Mouse (Mus musculus) intestine, embryonic 14.5 days (tissue): ENCODE results near the gene Tenm3. TPM values are rescaled to one million over a fixed set of nuclear protein-coding genes. Genes with fewer than 3 reads are reported as not detected.

Source experiments
- ATAC-seq: fragments of 200-750 bp; cut with Nextera tagmentation; replicated peaks from 2 replicates; pipeline ENCODE4 v1.8.0; 2017; ENCODE audit warnings: low read depth, moderate number of reproducible peaks, moderate TSS enrichment, moderate library complexity; ENCODE audit not compliant: low FRiP score, low TSS enrichment
- DNase-seq: peaks from one replicate; pipeline ENCODE4 v3.0.0-alpha.2; 2018; ENCODE audit warnings: low spot score
- H3K27ac ChIP-seq: fragments of 300-500 bp; sonication (generic); 2 replicates; pipeline ENCODE4 v1.5.1; 2014; ENCODE audit warnings: low read depth, mild to moderate bottlenecking, control low read depth
- H3K27me3 ChIP-seq: fragments of 300-500 bp; sonication (generic); replicated peaks from 2 replicates; pipeline ENCODE4 v1.6.1; 2014; ENCODE audit warnings: low read length, control low read depth; ENCODE audit not compliant: control insufficient read depth, insufficient read depth
- H3K36me3 ChIP-seq: fragments of 300-500 bp; sonication (generic); 2 replicates; pipeline ENCODE4 v1.6.1; 2014; ENCODE audit warnings: low read length, control low read depth; ENCODE audit not compliant: control insufficient read depth, insufficient read depth
- H3K4me1 ChIP-seq: fragments of 300-500 bp; sonication (generic); replicated peaks from 2 replicates; pipeline ENCODE4 v1.6.1; 2014; ENCODE audit warnings: low read length, control low read depth, mixed read lengths; ENCODE audit not compliant: control insufficient read depth, insufficient read depth
- H3K4me2 ChIP-seq: fragments of 300-500 bp; sonication (generic); 2 replicates; pipeline ENCODE4 v1.6.1; 2014; ENCODE audit warnings: low read length
- H3K4me3 ChIP-seq: fragments of 300-500 bp; sonication (generic); 2 replicates; pipeline ENCODE4 v1.5.1; 2014; ENCODE audit warnings: low read depth, low read length, control low read depth, mixed read lengths
- H3K9ac ChIP-seq: fragments of 300-500 bp; sonication (generic); 2 replicates; pipeline ENCODE4 v1.6.1; 2014; ENCODE audit warnings: mild to moderate bottlenecking, low read length
- H3K9me3 ChIP-seq: fragments of 300-500 bp; sonication (generic); 2 replicates; pipeline ENCODE4 v1.6.1; 2016; ENCODE audit warnings: low read length, control low read depth; ENCODE audit not compliant: control insufficient read depth
- WGBS: fragments of 180-500 bp; shearing (Covaris S2); extraction: QIAGEN DNeasy Blood & Tissue Kit; methylation state at CpG from one replicate; pipeline ENCODE4 v1.1.7; 2014; 5-methylcytosine and 5-hydroxymethylcytosine counted together
- polyA plus RNA-seq: library from polyadenylated mRNA; unstranded; fragments of >200 nt; fragmentation: Nextera tagmentation; extraction: Ambion mirVana; gene quantifications from 2 replicates; pipeline ENCODE4 v1.2.1, GENCODE M21; 2014

Gene Tenm3
- polyA plus RNA-seq, 1 experiment from 2014 or later, result 32.1 TPM

DNA sequence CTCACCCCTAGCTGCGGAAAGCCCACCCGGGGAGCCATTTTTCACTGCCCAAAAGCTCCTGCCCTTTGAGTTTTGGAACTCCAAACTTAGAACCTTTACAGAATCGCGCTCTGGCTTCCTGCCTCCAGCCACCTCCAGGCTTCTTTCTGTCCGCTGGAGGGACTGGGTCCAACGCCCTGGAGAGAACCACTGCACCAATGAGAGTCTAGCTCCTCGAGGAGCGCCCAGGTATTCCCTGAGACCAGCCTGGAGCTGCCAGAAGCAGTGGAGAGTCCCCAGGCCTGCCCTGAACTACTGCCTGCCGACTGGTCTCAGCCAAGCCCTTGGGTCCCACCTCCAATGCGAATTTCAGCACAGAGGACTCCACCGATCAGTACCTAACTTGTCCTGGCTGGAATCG, 1.2 kb upstream of the Tenm3 start:
- peak overlapping the region; percentile 20; the same call in 1 of the 2 replicates for H3K9ac ChIP-seq
- ATAC-seq, result no peak

DNA sequence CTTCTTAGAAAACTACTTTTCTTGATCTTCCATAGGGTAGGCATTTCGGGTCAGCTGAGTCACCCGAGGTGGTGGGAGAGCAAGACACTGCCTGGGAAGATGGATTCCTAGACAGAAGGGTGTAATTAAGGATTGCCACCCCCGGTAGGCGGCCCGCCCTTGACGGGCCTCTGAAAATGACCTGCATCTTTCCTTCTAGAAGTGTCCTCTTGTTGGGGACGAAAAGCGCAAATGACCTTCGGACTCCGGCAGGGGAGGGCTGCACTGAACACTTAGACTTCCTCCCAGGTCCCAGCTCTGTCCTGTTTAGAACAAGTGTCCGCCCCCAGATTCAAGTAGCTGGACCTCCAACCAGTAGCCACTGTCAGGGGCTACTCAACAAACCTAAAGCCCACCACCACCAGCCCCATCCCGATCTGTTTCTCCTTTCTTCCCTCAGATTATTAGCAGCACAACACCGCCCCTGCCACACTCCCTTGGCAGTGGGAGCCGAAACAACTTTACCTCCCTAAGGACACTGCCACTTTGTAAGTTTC, 687 bp upstream of the Tenm3 start:
- 1% methylated on average over 14 of the region's 14 CpGs for WGBS
- peaks cover 20% of the 10 kb centered on the region for H3K4me1 ChIP-seq
- ATAC-seq (no peak), DNase-seq (peak; percentile 71)
- 0 out of 2 replicates have a peak, but pooled peaks cover 6% of the 10 kb centered on the region for H3K27me3 ChIP-seq
- H3K27ac ChIP-seq, result no peak overlapping the region
- H3K4me2 ChIP-seq, result peak overlapping the region; percentile 91
- no peaks in the 10 kb centered on the region for H3K36me3 ChIP-seq
- H3K4me3 ChIP-seq, result peak overlapping the region; percentile 68
- peak overlapping the region; percentile 77; the same call in 1 of the 2 replicates for H3K9ac ChIP-seq
- no peaks in the 10 kb centered on the region for H3K9me3 ChIP-seq

More for the DNA sequence above, 1.2 kb upstream of the Tenm3 start:
- H3K27me3 ChIP-seq, result 0 out of 2 replicates have a peak, but pooled peaks cover 6% of the 10 kb centered on the region
- no peak overlapping the region for H3K27ac ChIP-seq
- H3K4me2 ChIP-seq, result peak overlapping the region; percentile 91
- peak; percentile 65 for DNase-seq
- no peaks in the 10 kb centered on the region for H3K9me3 ChIP-seq
- peak overlapping the region; percentile 68 for H3K4me3 ChIP-seq
- WGBS, result 14% methylated on average over 12 of the region's 12 CpGs
- H3K36me3 ChIP-seq, result no peaks in the 10 kb centered on the region
- H3K4me1 ChIP-seq, result peaks cover 20% of the 10 kb centered on the region

DNA sequence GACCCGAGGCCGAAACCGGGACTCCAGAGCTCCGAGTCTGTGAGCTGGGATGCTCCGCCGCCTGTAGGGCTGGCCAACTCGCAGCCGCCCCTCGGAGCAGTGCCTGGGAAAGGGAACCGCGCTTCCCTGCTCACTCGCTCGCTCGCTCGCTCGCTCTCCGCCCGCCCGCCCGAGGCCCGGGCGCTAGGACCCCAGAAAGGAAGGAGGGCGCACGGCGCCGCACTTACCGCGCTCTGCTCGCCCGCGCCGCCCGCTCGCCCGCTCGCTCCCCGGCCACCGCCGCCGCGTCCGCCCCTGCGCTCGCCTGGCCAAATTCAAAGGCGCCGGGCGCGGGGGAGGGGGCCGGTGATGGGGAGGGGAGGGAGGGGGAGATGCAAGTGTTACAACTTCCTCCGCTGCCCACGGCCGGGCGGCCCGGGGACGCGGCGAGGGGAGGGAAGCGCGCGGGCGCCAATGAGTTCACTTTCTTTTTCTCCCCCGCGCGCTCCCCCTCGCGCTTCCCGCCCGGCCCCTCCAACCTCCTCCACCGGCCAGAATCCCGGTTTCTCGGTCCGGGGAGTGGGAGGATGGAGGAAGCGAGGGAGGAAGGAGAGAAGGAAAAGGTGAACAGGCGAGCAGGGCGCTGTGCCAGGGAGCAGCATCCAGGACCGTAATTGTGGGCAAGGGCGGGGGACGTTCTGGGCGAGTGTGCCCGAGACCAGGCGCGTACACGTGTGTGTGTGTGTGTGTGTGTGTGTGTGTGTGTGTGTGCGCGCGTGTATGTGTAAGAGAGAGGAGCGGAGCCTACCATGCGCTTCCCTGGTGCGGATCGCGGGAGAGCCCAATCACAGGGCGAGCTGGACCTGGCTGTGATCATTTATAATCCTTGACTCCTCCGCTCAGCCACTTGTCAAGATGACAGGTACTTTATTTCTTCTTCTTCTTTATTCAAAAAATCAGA, 490 bp downstream of the Tenm3 start:
- Histone ChIP-seq H3K36me3 (no peaks in the 10 kb centered on the region), H3K9ac (peak overlapping the region; percentile 77), H3K4me1 (peaks cover 20% of the 10 kb centered on the region), H3K4me2 (peak overlapping the region; percentile 91), H3K9me3 (no peaks in the 10 kb centered on the region), H3K27me3 (0 out of 2 replicates have a peak, but pooled peaks cover 6% of the 10 kb centered on the region), H3K4me3 (peak overlapping the region; percentile 68), H3K27ac (peak overlapping the region; percentile 92)
- ATAC-seq, result peak; percentile 82
- under 1% methylated on average over 71 of the region's 93 CpGs for WGBS
- DNase-seq, result peak; percentile 88

DNA sequence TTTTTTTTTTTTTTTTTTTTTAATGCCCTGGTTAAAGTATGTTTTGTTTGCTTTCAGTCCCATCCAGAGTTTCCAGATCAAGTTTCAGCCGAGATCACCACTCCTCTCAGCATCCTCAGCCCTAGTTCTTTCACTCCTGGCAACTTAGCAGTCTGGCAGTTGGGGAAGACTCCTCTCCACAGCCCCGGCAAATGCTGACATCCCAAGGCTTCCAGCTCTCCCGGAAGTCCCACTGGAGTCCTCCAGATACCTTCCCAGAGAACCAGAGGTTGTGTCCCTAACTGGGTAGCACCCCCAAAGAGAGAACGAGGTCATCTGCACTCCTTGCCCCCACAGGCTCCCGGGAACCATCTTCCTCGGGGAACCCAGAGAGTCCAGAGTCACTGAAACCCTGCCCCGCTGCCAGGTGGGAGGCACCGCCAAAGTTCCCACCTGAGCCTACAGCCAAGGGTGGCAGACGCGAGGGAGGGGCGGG, 1.2 kb downstream of the Tenm3 start:
- Histone ChIP-seq H3K4me1 (peaks cover 20% of the 10 kb centered on the region), H3K9ac (peak overlapping the region; percentile 77), H3K9me3 (no peaks in the 10 kb centered on the region), H3K4me2 (peak overlapping the region; percentile 91), H3K4me3 (peak overlapping the region; percentile 68), H3K27ac (peak overlapping the region; percentile 92), H3K27me3 (0 out of 2 replicates have a peak, but pooled peaks cover 6% of the 10 kb centered on the region), H3K36me3 (no peaks in the 10 kb centered on the region)
- ATAC-seq, result no peak; the same call in 1 of the 2 replicates
- DNase-seq, result no peak
- under 1% methylated on average over 11 of the region's 11 CpGs for WGBS

DNA sequence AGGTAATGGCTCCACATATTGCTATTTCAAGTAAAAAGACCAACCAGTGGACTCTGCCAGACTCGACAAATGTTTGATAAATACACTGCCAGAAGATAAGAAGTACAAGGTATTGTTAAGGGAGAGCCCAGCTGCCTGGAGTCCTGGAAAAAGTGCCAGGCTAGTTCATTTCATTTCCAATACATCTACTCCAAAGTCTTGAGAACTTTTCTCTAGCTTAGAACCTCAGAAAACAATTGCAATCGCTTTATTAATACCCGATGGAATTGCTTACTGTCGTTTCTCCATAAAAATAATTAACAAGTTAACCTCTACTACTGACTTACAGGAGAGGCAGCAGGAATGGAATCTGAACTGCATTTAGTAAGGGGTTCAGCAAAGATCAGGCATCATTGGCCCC, 1.7 kb downstream of the Tenm3 start:
- Histone ChIP-seq H3K27me3 (0 out of 2 replicates have a peak, but pooled peaks cover 6% of the 10 kb centered on the region), H3K36me3 (no peaks in the 10 kb centered on the region), H3K27ac (peak overlapping the region; percentile 92; the same call in 1 of the 2 replicates), H3K4me3 (peak overlapping the region; percentile 68), H3K4me2 (peak overlapping the region; percentile 91), H3K9me3 (no peaks in the 10 kb centered on the region), H3K9ac (peak overlapping the region; percentile 77), H3K4me1 (peaks cover 20% of the 10 kb centered on the region)
- ATAC-seq, result no peak
- no peak for DNase-seq
- WGBS, result 5% methylated on average over 4 of the region's 4 CpGs

DNA sequence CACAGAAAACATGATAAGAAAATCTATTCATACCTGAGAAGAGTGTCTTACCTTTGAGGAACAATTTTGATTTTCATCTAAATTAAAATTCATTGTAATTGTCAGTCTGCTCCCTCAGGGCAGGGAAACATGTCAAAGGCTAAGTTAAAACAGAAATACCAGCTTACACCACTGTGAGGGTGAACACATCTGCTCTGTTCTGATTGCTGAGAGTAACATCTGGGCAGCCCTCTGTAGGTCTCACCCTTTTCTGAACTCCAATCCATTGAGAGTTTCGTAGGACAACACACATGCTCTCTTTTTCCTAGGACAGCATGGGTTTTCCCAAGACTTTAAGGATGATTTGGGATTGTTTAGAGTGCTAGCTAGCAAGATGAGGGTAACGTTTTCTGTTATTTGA, 8.0 kb downstream of the Tenm3 start:
- DNase-seq (no peak), ATAC-seq (no peak)
- Histone ChIP-seq H3K4me1 (0 out of 2 replicates have a peak, but pooled peaks cover 3% of the 10 kb centered on the region), H3K4me2 (no peak overlapping the region), H3K27me3 (no peaks in the 10 kb centered on the region), H3K9me3 (no peaks in the 10 kb centered on the region), H3K36me3 (no peaks in the 10 kb centered on the region), H3K4me3 (no peak overlapping the region), H3K9ac (no peak overlapping the region), H3K27ac (no peak overlapping the region)
- WGBS, result 88% methylated on average over 2 of the region's 2 CpGs

DNA sequence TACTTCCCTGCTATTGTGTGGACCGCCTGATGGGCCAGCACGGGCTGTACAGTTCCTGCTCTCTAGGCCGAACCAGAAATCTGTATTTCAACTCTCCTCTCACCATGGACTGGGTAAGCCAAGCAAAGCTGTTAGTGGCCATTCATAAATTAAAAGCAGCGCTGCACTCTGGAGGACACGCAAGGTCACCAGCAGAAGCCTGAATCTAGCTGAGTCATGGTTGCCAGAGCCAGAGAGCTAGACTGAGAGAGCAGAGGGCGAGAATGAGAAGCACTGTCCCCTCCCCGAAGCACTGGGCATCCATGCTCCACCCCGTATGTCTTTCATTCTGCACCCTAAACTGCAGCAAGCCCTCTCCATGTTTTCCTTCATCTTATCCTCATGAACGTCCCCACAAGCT, 16.3 kb downstream of the Tenm3 start:
- no peaks in the 10 kb centered on the region for H3K4me1 ChIP-seq
- no peaks in the 10 kb centered on the region for H3K9me3 ChIP-seq
- no peak overlapping the region for H3K9ac ChIP-seq
- H3K36me3 ChIP-seq, result no peaks in the 10 kb centered on the region
- no peak overlapping the region for H3K4me3 ChIP-seq
- no peak for DNase-seq
- WGBS, result 68% methylated on average over 9 of the region's 9 CpGs
- no peak overlapping the region for H3K4me2 ChIP-seq
- H3K27ac ChIP-seq, result no peak overlapping the region
- no peak for ATAC-seq
- H3K27me3 ChIP-seq, result no peaks in the 10 kb centered on the region

DNA sequence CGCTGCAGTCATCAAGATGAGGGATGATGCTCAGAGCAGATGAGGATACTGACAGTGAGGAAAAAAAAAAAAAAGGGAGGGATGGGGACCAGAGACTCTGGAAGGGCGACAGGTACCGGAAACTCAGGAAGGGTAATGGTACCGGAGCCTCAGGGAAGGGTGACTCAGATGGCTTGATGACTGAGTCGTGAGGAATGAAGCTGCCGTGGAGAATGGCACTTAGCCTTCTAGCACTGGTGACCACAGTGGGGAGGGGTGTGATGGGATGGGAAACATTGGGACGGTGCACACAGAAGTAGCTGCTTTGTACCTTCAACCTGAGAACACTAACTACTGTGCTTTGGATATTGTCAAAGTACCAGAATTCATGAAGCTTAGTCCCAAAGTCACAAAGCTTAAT, 18.1 kb downstream of the Tenm3 start:
- ATAC-seq (no peak), DNase-seq (no peak)
- H3K9me3 ChIP-seq, result no peaks in the 10 kb centered on the region
- H3K36me3 ChIP-seq, result no peaks in the 10 kb centered on the region
- no peak overlapping the region for H3K4me2 ChIP-seq
- 87% methylated on average over 7 of the region's 7 CpGs for WGBS
- no peaks in the 10 kb centered on the region for H3K4me1 ChIP-seq
- H3K9ac ChIP-seq, result no peak overlapping the region
- no peak overlapping the region for H3K27ac ChIP-seq
- no peaks in the 10 kb centered on the region for H3K27me3 ChIP-seq
- H3K4me3 ChIP-seq, result no peak overlapping the region
